Mouse (Mus musculus) lung, postnatal 0 days (tissue): ENCODE results near the gene Cse1l.

ENCODE experiments used
- CTCF ChIP-seq: IDR thresholded peaks from 2 replicates; pipeline ENCODE4 v1.5.1; 2016; ENCODE audit warnings: antibody characterized with exemption, mild to moderate bottlenecking
- EP300 ChIP-seq: IDR thresholded peaks from 2 replicates; pipeline ENCODE4 v1.6.1; 2016; ENCODE audit warnings: antibody characterized with exemption, mild to moderate bottlenecking, control low read depth

GRCm38 (mm10) chr2:166856366-166856765 lies 49.5 kb upstream of the Cse1l start:
- no peak for TF ChIP-seq CTCF
- TF ChIP-seq EP300: no peak
